Mouse (Mus musculus): ENCODE measurements around the gene Gnat1.

GRCm38 (mm10) chr9:107625351-107626128 lies 54.0 kb downstream of the Gnat1 start:
- TF ChIP-seq CTCF (IDR thresholded peaks at IDR 0.05; ENCODE audit: extremely low read depth, insufficient read depth, insufficient read length, insufficient replicate concordance): no peak
- no peak for TF ChIP-seq POLR2A (IDR thresholded peaks at IDR 0.05; ENCODE audit: low read depth, low read length)

All from spleen, adult 2 months (tissue).